In the genomic region with DNA sequence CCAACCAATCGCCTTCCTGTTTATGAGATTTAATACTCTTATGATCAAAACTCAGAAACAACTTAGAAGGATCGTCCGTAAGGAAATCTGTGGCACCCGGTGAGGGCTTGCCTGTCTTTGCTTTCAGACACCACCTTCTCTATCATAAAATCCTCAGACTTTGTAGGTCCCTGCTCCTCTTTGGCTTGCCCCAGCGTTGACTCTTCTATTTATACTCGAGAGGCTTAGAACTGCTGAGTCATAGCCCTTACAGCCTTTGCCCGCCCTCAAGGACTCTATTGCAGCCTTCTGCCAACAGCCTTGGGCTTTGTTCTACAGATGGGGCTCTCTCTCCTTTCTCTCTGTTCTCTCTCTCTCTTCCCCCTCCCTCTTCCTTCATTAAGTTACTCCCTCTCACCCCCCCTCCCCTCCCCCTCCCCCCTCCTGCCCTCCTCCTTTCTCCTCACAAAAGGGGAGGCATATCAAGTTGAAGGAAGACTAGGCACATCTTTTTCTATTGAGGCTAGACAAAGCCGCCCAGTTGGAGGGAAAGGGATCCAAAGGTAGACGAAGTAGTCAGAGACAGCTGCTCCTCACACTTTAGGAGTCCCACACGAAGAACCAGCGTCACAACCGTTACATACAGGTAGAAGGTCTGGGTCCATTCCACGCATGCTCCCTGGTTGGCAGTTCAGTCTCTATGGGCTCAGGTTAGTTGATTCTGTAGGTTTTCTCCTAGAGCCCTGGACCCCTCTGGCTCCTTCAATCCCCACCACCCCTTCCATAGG, we compare ENCODE assay signal across 7 mouse cellular contexts. TPM values are rescaled to one million over a fixed set of nuclear protein-coding genes. Genes with fewer than 3 reads are reported as not detected.
A peak's percentile ranks its signal among the peaks of the same experiment; 100 is the strongest.
DNase-seq lines count a peak whose midpoint lies in the region; ATAC-seq and TF ChIP-seq lines count a peak whose summit lies in the region.

No protein-coding gene starts in this region.

- H3K9ac ChIP-seq in heart, embryonic 11.5 days (ENCODE audit: low read depth, low read length): no peak overlapping the region

- peaks cover 7% of the 10 kb centered on the region for H3K4me1 ChIP-seq in heart, embryonic 11.5 days (ENCODE audit: control insufficient read depth, insufficient read depth, low read length)
- H3K4me1 ChIP-seq in small intestine, adult 2 months (ENCODE audit: control insufficient read depth, insufficient read depth, insufficient read length, low read length): peaks cover 26% of the 10 kb centered on the region

- WGBS in heart, embryonic 11.5 days (ENCODE audit: insufficient replicate concordance): 48% methylated on average over 13 of the region's 13 CpGs
- 31% methylated on average over 13 of the region's 13 CpGs for WGBS in small intestine, adult 2 months

- DNase-seq in MN1 (ENCODE audit: low spot score): peak; percentile 58
- DNase-seq in adrenal gland, postnatal 14 days: peak; percentile 84
- DNase-seq in kidney, postnatal 25 days: peak; percentile 70 to 86
- no peak for DNase-seq in spleen, adult 12 weeks (ENCODE audit: low spot score)

- 0 out of 2 replicates have a peak overlapping the region, but pooled peaks have one; percentile 29 for H3K4me2 ChIP-seq in heart, embryonic 11.5 days

- no peaks in the 10 kb centered on the region for H3K36me3 ChIP-seq in heart, embryonic 11.5 days (ENCODE audit: control insufficient read depth, insufficient read depth, low read length)
- no peaks in the 10 kb centered on the region for H3K36me3 ChIP-seq in small intestine, adult 2 months (ENCODE audit: control insufficient read depth, insufficient read depth, low read length)

- TF ChIP-seq POLR2A in small intestine, adult 2 months (IDR thresholded peaks at IDR 0.05; ENCODE audit: low read depth, low read length): peak; percentile 40; the same call in 1 of the 2 replicates

- no peak overlapping the region for H3K4me3 ChIP-seq in heart, embryonic 11.5 days (ENCODE audit: low read depth, low read length)
- H3K4me3 ChIP-seq in small intestine, adult 2 months (ENCODE audit: low read depth, low read length): no peak overlapping the region

- H3K27ac ChIP-seq in heart, embryonic 11.5 days (ENCODE audit: low read depth, low read length): peak overlapping the region; percentile 73
- H3K27ac ChIP-seq in small intestine, adult 2 months (ENCODE audit: insufficient read depth, low read depth, low read length): peak overlapping the region; percentile 84

- no peaks in the 10 kb centered on the region for H3K9me3 ChIP-seq in heart, embryonic 11.5 days (replicated peaks; ENCODE audit: control insufficient read depth, low read length)

- no peak; the same call in 1 of the 2 replicates for ATAC-seq in heart, embryonic 11.5 days (replicated peaks; ENCODE audit: insufficient number of reproducible peaks, low FRiP score, low TSS enrichment)
- no peak for ATAC-seq in monocyte, adult 5-6 weeks (replicated peaks; ENCODE audit: insufficient number of reproducible peaks, low FRiP score, low TSS enrichment, poor library complexity, severe bottlenecking)

- no peaks in the 10 kb centered on the region for H3K27me3 ChIP-seq in heart, embryonic 11.5 days (ENCODE audit: control insufficient read depth, insufficient read depth, low read length)
- no peaks in the 10 kb centered on the region for H3K27me3 ChIP-seq in small intestine, adult 2 months (ENCODE audit: control insufficient read depth, insufficient read depth, low read length)

- TF ChIP-seq CTCF in small intestine, adult 2 months (IDR thresholded peaks at IDR 0.05; ENCODE audit: extremely low read depth, insufficient read length, insufficient replicate concordance, low read depth, low read length): no peak

RNA-seq across cellular contexts. Expression of a gene that starts 10.6 kb away (rescaled TPM):
- 260 and 305 TPM in 2 replicates for total RNA-seq in adrenal gland, postnatal 14 days (2021)
- 87.0 and 93.6 TPM in 2 replicates for polyA plus RNA-seq in heart, embryonic 11.5 days (2014; fragmentation: Nextera tagmentation; extraction: Ambion mirVana)
- 86.2 and 157 TPM in 2 replicates for polyA plus RNA-seq in small intestine, adult 2 months (2012; rRNA removed)
- 31.0 to 54.2 TPM (median 39.3 TPM) in 3 replicates for total RNA-seq in monocyte, adult 5-6 weeks (2017)

RNA-seq across cellular contexts. Expression of a gene that starts 43.5 kb away (rescaled TPM):
- 25.0 and 26.2 TPM in 2 replicates for total RNA-seq in adrenal gland, postnatal 14 days (2021)
- polyA plus RNA-seq in heart, embryonic 11.5 days (2014; fragmentation: Nextera tagmentation; extraction: Ambion mirVana): 7.5 and 10.9 TPM in 2 replicates
- 2.5 and 4.5 TPM in 2 replicates for polyA plus RNA-seq in small intestine, adult 2 months (2012; rRNA removed)
- total RNA-seq in monocyte, adult 5-6 weeks (2017): 11.3 to 22.7 TPM (median 13.9 TPM) in 3 replicates
